Mouse (Mus musculus): ENCODE data around the gene Wipi2.

Wipi2 gene

DNA sequence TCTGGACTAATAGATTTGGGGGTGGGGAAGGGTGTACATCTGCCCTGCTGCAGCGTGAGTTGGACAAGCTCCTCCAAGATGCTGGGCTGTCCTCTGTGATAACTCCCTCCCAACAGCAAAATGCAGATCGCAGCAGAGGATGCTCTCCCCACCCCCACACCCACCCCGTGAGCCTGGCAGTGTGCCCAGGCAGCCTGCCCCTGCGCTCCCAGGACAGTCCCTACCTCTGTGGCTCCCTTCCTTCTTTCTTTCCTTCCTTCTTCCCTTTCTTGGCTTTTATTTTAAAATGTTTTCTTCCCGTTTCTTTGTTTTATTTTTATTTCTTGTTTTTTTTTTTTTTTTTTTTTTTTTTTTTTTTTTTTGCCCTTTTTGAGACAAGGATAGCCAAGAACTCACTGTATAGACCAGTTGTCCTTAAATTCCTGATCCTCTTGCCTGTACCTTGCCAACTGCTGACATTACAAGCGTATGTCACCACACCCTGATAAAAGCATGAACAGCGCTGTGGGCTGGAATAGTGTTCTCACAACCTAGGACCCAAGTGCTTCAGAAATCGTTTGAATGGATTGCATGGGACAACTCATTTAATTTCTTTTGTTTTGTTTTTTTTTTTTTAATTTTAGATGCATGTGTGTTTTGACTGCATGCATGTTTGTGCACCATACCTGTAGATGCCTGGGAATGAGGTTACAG, 66.4 kb downstream of the Wipi2 start:
- DNase-seq = no peak

DNA sequence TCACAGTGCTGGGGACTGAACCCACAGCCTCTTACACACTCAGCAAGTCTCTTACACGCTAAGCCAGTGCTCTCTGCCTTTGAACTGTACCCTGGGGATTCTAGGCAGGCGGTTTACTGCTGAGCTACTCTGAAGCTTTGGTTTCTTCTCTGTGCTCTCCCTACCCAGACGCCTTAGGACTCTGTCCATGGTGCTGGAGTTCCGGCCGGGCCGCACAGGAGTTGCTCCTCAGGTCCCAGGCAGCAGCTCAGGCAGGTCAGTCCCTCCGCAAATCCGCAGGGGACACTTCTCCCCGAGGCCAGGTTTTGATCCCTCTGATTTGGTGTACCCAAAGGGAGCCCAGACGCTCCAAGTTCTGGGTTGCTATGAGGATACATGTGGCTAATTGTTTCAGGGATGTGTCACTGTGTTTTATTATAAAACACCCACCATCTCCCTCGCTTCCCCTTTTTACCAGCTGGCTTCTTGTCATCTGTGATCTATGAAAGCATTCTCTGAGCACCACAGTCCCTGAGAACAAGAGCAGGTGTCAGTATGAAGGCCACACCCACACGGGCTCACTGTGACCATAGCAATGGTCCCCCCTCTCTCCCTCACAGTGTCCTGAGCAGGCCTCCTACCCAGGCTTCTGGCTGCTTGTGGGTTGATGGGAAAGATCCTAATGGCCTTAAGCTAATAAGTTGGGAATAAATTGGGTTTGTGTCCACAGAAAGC, 67.3 kb downstream of the Wipi2 start:
- DNase-seq = peak; percentile 43

DNA sequence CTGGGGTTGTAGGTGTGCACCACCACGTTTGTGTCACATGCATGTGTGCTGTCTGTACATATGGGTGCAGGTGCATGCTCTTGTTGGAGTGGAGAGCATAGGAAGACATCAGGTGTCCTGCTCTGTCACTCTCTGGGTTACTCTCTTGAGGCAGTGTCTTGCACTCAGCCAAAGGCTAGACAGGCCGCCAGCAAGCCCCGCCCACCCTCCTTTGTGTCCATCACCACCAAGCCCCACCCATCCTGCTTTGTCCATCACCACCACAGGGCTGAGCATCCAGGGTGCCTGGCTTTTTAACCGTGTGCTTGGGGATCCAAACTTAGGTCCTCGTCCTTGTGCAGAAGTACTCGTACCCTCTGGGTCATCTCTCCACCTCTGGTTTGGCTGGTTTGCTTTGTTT, 68.8 kb downstream of the Wipi2 start:
- no peak for DNase-seq

DNA sequence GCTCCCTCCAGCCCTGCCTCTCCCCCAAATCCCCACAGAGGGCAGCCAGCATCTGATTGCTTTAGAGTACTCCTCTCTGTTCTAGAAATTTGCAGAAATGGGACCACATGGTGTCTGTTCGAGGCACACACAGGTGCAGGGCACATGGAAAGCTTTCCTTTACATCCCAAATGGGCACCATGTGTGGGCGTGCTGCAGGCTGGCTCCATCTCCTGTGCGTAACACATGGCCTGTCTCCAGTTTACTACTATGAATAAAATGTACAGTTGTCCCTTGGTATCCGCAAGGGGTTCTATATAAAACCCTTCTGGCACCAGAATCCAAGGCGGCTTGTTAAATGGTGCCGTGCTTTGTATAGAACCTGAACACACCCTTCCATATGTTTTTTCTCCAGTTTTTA, 69.4 kb downstream of the Wipi2 start:
- no peak for DNase-seq

DNA sequence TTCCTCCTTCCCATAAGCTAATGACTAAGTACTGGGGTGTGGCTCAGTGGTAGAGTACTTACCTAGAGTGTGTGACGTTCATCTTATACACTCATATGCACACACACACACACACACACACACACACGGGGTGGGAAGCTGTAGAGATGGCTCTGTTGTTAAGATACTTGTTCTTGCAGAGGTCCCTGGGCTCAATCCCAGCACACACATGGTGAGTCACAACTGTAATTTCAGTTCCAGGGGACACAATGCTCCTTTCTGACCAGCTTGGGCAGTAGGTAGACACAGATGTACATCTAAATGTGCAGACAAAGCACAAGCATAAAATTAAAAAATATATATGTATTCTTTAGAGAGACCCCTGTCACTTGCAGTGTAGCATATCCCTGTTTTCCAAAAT, 70.2 kb downstream of the Wipi2 start:
- no peak for DNase-seq

- DNase-seq = no peak
These were observed 73.5 kb downstream of the Wipi2 start for GRCm38 (mm10) chr5:142700842-142701589.

GRCm38 (mm10) chr5:142701651-142702510, 74.4 kb downstream of the Wipi2 start:
- no peak for DNase-seq

DNA sequence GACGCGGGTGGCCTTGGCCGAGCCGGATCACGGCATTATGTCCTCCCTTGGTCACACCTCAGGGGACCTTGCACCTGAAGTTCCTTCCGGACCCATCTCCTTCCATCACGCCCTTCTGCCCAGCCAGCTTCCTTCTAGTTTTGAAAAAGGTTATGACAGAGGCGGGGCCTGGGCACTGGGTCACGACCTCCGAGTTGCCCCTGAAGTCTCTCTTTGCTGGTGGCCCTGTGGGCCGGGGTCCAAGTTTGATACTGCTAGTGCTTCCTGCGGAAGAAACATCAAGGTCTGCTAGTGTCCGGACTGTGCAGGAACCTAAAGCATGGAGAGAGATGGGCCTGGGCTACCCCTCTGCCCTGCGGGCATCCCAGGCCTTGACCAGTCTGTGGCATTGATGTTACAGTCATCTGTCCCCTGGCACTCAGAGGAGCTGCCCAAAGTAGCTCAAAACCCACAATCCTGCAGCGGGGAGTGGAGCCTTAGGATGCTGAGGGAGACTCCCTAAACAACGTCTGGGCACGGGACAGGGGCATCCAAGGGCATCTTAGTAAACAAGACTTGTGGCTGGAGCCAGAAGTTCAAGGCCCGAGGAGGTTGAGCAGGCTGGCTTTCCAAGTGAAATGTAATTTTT, 75.1 kb downstream of the Wipi2 start:
- DNase-seq = no peak

- DNase-seq = no peak
These were observed 76.1 kb downstream of the Wipi2 start for GRCm38 (mm10) chr5:142703569-142703968.

- DNase-seq = no peak
These were observed 80.2 kb downstream of the Wipi2 start for GRCm38 (mm10) chr5:142707709-142708108.

DNA sequence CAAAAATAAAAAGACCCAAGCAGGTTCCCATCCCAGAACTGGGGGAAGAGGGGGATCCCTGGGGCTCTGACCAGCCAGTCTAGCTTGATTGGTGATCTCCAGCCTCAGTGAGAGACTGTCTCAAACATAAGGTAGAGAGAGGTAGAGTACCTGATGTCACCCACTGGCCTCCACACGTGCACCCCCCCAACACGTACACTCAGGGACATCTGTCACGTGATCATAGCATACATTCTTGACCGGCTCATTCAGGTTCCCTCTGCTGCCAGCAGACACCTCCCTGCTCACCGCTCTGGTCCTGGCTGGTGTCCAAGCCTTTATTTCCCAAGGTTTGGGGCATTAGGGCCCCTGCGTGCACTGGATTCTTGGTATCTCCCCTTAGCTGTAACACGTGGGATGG, 81.9 kb downstream of the Wipi2 start:
- no peak for DNase-seq

DNA sequence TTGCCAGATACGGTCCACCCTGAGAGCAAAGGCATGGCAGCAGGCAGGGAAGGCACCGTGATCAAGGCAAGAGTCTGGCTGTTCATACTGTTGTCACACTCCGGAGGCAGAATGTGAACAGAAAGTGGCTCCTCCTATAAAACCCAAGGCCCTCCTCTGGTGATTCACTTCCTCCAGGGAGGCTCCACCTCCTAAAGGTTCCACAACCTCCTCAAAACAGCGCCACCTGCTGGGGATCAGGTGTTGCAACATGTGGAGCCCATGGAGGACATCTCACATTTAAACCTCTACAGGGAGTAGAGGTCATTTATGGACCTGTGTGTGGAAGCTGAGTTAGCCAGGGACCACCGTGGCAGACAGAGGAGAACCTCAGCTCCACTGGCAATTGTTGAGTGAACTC, 84.9 kb downstream of the Wipi2 start:
- no peak for DNase-seq

GRCm38 (mm10) chr5:142713966-142714365, 86.5 kb downstream of the Wipi2 start:
- DNase-seq = no peak

- no peak for DNase-seq
These were observed 87.6 kb downstream of the Wipi2 start for GRCm38 (mm10) chr5:142715059-142715458.

GRCm38 (mm10) chr5:142716056-142716455, 88.6 kb downstream of the Wipi2 start:
- DNase-seq = no peak

- DNase-seq = peak; percentile 85
These were observed 90.5 kb downstream of the Wipi2 start for GRCm38 (mm10) chr5:142718037-142718436.

- DNase-seq = no peak
These were observed 91.0 kb downstream of the Wipi2 start for GRCm38 (mm10) chr5:142718486-142718885.

GRCm38 (mm10) chr5:142719897-142720296, 92.4 kb downstream of the Wipi2 start:
- no peak for DNase-seq
